Mouse (Mus musculus): ENCODE results near the gene Shmt2.

Shmt2 gene

GRCm38 (mm10) chr10:127534036-127534928 lies 12.0 kb upstream of the Shmt2 start, which contains the start of gene Nxph4:
Gene Nxph4, minus strand, starts transcription at chr10:127534559.
- no peak for DNase-seq (ENCODE audit: low spot score in 2 of 2)

GRCm38 (mm10) chr10:127531548-127531947 lies 9.3 kb upstream of the Shmt2 start:
- DNase-seq (ENCODE audit: low spot score in 2 of 2) = no peak

- no peak for DNase-seq (ENCODE audit: low spot score in 2 of 2)
Measured at GRCm38 (mm10) chr10:127530945-127531344, 8.7 kb upstream of the Shmt2 start.

GRCm38 (mm10) chr10:127527481-127527880 lies 5.2 kb upstream of the Shmt2 start:
- no peak for DNase-seq (ENCODE audit: low spot score in 2 of 2)

- DNase-seq (ENCODE audit: low spot score in 2 of 2) = no peak
Measured at GRCm38 (mm10) chr10:127526681-127527080, 4.4 kb upstream of the Shmt2 start.

GRCm38 (mm10) chr10:127526048-127526447 lies 3.8 kb upstream of the Shmt2 start:
- DNase-seq (ENCODE audit: low spot score in 2 of 2) = no peak

- DNase-seq (ENCODE audit: low spot score in 2 of 2) = no peak
Measured at GRCm38 (mm10) chr10:127524646-127525255, 2.5 kb upstream of the Shmt2 start.

- DNase-seq (ENCODE audit: low spot score in 2 of 2) = no peak
Measured at GRCm38 (mm10) chr10:127521611-127522080, 598 bp downstream of the Shmt2 start.

- DNase-seq (ENCODE audit: low spot score in 2 of 2) = no peak
Measured at GRCm38 (mm10) chr10:127520714-127521357, 1.4 kb downstream of the Shmt2 start.

DNA sequence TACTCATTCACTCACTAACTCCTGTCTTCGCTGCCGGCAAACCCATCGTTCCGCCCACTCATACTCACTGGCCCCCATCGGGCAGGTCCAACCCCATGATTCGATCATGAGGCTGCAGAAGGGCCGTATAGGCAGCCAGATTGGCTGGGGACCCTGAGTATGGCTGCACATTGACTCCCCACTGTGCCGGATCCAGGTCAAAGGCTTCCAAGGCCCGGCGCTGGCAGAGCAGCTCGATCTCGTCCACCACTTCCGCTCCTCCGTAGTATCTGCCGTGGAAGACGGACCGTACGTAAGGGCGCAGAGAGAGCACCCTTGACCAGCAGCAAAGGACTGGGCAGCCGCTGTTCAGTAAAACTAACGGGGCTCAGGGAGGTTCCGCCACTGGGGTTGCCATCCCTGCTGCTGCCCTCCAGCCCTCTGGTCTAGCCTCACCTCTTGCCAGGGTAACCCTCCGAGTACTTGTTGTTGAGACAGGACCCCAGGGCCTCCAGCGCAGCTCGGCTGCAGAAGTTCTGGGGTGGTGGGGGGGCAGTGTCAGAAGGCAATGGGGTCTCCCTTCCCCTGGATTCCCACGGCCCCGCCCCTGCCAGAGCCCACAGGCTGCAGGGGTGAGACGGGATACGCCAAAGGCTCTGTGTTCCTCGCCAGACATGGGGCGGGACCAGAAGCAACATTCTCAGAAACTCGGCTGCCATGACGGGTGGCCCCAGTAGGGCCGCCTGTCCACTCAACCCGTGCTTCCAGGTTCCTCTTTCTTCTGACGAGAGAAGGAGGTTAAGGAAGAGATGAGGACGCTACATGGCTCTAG lies 2.1 kb downstream of the Shmt2 start:
- no peak for DNase-seq (ENCODE audit: low spot score in 2 of 2)

GRCm38 (mm10) chr10:127519041-127519701 lies 3.1 kb downstream of the Shmt2 start:
- no peak for DNase-seq (ENCODE audit: low spot score in 2 of 2)

DNA sequence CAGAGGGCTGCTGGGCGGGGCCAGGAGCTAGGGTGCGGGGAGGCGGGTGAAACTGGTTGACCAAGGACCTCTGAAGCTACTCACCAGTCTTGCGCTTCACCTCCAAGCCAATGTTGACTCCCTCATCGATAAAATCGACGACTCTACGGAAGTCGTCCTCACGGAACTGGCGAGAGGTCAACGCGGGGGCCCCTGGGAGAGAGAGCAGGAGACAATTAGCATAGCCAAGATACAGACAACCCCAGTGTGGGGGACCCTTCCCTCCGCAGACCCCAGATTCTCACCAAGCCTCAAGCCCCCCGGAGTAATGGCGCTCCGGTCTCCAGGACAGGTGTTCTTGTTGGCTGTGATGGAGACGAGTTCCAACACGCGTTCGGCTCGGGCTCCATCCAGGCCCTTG lies 4.3 kb downstream of the Shmt2 start:
- DNase-seq (ENCODE audit: low spot score in 2 of 2) = no peak

DNA sequence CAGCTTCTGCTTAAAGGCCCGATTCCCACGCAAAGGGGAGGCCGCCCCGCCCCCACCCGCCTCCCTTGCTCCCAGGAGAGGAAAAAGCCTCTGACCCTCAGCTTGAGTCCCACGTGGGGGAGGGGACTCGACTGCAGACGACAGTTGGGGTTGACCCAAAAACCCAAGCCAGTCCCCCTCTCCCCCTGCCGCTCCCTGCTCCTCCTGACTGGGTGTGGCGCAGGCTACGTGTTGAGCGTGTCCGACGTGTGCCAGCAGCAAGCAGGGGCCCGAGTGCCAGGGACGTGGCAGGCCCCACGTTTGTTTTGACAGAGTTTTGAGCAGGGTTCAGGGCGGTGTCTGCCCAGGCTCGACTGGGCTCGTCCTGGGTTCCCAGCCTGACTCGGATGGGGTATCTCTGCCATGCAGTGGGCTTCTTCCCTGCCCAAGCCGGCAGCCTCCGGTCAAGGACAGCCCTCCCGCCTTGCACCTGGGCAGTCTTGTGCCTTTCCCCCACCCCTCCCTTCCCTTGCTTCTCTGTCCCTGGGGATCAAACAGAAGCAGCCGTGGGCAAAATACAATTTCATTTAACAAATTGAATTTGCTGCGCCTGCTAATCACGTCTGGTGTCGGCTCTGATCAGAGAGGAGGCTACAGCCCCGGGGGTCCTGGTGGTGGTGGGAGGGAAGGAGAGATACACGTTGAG lies 5.5 kb downstream of the Shmt2 start:
- no peak for DNase-seq (ENCODE audit: low spot score in 2 of 2)

DNA sequence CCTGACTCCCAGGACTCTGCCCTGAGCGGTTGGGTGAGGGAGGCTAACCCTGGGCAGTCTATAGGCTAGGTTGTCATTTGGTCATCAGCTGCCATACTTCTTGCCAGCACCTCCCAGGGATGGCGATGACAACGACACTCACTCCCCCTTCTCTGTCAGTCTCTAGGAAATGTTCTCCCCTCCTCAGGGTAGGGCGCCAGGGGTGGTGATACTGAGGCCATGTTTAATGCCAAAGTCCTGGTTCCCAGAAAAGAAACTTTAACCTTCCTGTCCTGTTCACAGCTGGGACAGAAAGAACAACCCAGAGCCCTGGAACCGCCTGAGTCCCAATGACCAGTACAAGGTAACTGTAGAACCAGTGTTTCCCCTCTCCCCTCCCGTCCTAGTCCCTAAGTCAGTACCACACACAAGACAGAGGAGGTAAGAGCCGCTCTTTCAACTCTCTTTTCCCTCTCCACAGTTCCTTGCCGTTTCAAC lies 6.2 kb downstream of the Shmt2 start:
- DNase-seq (ENCODE audit: low spot score in 2 of 2) = no peak

DNA sequence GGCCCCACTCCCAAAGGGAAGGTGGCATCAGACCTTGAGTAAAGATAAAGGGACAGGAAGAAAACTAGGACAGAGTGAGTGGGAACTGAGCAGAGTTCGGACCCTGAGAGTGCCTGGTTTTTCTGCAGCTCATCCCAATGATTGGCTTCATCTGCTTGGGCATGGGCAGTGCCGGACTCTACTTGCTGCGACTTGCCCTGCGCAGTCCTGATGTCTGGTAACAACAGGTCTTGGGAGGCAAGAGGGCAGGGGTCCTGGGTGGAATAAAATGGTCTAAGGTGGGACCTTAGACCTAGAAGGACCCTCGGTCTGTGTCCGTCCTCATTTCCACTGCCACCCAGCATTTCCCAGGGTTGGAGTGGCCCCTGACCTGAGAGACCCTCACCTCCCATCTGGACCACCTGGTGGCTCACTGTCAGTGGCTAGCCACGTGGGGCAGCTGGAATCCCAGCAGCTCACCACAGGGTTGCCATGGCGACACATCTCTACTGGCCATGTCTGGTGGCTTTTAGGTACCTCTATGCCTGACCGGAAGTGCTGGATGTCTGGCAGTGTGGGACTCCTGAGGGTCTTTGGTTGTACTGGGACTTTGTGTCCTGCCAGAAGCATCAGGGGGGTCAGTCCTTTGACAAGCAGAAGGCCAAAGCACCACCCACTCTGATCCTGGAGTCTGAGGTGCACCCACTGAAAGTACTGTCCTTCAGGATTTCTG lies 6.8 kb downstream of the Shmt2 start:
- DNase-seq (ENCODE audit: low spot score in 2 of 2) = no peak

DNA sequence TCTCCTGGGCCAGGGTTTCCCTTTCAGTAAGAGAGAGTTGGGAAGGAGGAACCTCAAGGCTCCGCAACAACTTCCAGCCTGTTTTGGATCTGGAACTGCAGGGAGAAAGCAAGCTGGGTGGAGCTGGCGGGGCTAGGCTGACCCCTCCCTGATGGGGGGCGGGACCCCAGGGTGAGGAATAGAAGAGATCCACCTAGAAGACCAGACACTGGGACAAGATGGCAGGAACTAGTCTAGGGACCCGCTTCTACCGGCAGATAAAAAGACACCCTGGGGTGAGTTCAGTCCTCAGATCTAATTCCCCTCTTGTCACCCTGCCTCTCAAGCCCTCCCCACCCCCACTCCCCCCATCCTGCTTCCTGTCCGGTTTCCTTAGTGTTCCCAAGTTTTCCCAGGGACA lies 7.5 kb downstream of the Shmt2 start, which contains the start of gene Ndufa4l2:
Gene Ndufa4l2 (plus strand): TSS at position 204 of the 400 bp plus-strand sequence.
- no peak for DNase-seq (ENCODE audit: low spot score in 2 of 2)

GRCm38 (mm10) chr10:127514111-127514698 lies 8.0 kb downstream of the Shmt2 start:
- no peak for DNase-seq (ENCODE audit: low spot score in 2 of 2)

DNA sequence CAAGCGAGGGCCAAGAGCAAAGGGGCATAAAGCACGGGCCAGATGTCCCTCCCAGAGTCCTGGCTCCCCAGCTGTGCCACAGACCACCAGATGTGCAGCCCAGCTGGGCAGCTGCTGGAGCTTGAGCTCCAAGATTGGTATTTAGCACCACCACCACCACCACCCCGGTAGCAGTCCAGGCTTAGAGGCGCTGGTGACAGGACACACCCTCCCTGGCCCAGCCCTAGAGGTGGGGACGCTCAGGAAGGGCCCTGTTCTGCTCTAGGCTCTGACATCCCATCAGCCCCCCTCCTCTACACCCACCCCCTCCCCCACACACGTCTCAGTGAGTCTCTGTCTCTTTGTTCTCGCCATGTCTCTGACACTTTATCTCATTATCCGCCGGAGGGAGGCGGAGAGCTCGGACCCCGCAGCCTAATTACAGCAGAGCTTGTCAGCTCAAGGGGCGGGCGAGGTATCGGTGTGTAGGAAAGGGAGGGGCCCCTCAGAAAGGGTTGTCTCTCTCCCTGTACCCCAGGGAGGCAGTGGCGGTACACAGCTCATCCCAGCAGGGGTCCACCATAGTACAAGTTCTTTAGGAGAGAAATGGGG lies 8.6 kb downstream of the Shmt2 start:
- DNase-seq (ENCODE audit: low spot score in 2 of 2) = no peak

DNA sequence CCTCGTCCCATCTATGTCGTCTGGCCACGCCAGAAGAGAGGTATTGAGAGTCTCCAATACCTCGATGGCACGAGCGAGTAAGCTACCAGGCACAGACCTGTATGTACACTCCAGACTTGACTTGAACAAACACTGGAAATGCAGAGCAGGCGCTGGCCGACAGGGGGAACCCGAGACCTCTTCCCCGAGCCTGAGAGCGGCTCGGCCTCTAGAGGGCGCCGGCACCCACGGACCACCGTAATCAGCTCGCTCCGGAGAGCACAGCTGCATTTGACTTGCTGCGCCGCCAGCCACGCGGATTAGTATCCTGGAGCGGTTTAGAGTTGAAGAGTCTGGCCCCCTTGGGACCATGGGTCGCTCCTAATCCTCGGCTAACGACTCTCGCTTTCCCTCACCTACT lies 9.4 kb downstream of the Shmt2 start:
- DNase-seq (ENCODE audit: low spot score in 2 of 2) = peak; percentile 83 to 98
